Mouse (Mus musculus) heart, postnatal 14 days (tissue): Measurements from ENCODE around the gene Kcnq1. TPM values are rescaled to one million over a fixed set of nuclear protein-coding genes. Genes with fewer than 3 reads are reported as not detected.

Experiments used
- DNase-seq, 2 experiments: peaks; one replicate each; pipeline ENCODE4 v3.0.0; 2021 to 2022
- intact Hi-C: fragments of 180-260 bp; cut with DNase I; formaldehyde crosslinking; loops from one replicate; pipeline ENCODE4 v1.15.1; 2025
- total RNA-seq, 2 experiments: library from RNA; stranded (reverse); gene quantifications; 2 replicates each; pipeline ENCODE4 v1.2.3; 2021

Kcnq1 gene
- total RNA-seq, 2 experiments from 2014 or later, result 32.1 to 32.5 TPM

DNA sequence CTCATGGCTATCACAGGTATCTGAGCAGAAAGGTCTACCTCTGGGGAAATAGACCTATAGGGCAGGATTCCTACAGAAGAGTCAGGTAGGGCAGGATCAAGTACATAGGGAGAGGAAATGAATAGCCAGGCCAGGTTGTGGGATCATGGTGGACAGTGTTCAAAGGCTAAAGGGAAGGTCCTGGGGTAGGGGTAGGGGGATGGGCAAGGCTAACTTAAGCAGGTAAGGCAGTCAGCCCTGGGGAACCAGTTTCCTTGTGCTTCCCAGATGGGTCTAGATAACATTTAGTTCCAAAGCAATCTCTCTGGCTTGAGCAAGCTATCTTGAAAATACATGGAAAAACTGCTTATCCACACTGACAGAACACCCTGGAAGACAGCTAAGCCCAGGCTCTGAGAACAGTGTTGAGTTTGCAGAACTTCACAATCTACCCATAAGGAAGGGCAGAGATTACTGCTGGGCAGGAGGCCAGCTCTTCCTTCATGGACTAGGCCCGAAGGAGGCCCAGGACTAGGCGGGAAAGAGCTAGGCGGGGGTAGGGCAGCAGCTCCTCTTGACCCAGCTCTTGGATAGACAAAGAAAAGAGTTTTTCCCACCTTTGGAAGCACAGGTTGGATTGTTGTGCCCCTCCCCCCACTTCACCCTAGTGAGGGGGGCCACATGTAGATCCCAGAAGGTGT lies 235.3 kb downstream of the Kcnq1 start:
- intact Hi-C loops, result loop anchor here (10.0 kb wide), 1 partner anchor 347 kb away; no protein-coding TSS in a partner anchor

DNA sequence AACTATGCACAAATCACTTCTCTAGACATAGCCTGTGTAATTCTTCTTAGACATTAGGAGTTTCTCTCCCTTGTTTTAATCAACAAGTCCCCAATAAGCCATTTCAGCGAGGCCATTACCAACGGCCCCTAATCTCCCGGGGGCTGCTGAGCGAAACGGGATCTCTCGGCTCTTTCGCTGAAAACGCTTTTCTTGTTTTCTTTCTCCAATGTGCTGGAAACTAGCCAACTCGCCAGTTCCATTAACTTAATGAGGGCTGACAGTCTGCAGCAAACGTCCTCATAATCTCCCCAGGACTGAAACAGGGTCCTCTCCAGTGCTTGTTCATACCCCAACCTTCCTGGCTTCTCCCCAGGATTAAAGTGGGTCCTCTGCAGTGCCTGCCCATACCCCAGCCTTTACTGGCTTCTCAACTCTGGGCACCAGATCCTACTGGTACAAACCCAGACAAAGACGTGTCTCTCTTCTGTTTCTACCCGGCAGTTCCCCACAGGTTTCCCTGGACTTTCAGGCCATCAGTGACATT lies 237.7 kb downstream of the Kcnq1 start:
- intact Hi-C loops, result loop anchor here (10.0 kb wide), 1 partner anchor 349 kb away; no protein-coding TSS in a partner anchor
- DNase-seq, result peak in 1 of 2 experiments; percentile 25

More for the DNA sequence above, 235.3 kb downstream of the Kcnq1 start:
- no peak for DNase-seq

DNA sequence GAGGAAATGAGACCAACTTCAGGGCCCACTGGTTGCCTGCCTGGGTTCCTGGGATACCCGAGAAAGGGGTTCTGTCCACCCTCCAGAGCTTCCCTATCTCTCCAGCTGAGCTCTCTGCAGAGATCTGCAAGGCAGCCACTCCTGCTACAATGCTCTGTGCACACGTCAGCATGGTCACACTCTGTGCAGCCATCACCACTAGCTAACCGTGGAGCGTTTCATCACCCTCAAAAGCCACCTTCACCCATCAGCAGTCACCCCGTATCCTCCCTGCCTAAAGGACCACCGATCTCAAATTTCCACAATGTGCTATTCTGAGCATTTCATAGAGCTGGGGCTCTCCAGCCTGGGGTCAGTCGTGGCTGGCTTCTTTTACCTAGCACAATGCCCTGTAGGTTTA lies 243.1 kb downstream of the Kcnq1 start:
- intact Hi-C loops, result loop anchor here (10.0 kb wide), 1 partner anchor 354 kb away; no protein-coding TSS in a partner anchor
- DNase-seq, result no peak

DNA sequence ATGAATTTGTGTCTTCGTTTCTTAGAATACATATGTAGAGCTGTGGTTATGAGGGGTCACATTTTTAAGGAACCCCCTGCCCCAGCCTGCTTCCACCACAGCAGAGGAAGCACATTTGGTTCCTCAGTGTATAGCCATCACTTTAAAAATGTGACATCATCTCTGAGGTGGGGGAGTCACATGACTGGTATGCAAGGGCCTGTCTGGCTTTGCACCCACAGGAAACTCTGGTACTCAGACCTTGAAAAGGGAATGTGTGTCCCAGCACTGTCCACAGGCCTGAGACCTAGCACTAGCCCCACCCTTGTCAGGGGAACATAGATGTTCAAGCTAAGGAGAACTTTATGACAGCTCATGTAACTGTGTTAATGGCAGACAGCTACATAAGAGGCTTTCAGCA lies 243.7 kb downstream of the Kcnq1 start:
- intact Hi-C loops, result loop anchor here (10.0 kb wide), 1 partner anchor 355 kb away; no protein-coding TSS in a partner anchor
- DNase-seq, result no peak

DNA sequence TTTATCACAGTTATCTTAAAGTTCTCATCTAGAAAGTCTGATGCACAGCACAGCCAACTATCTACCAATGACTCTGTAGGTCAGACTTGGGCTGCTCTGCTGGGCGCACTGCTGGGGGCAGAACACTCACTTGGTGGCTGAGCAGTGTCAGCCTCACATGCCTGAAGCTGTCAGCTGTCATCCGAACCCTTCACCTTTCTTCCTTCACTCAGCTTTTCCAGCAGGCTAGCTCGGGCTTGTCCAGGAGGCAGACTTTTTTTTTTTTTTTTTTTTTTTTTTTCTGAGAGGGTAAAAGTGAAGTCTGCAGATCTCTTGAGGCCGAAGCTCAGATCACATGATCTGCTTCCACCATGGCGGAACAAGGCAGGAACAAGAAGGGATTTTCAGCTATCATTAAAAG lies 249.7 kb downstream of the Kcnq1 start:
- intact Hi-C loops, result no loop called here

DNA sequence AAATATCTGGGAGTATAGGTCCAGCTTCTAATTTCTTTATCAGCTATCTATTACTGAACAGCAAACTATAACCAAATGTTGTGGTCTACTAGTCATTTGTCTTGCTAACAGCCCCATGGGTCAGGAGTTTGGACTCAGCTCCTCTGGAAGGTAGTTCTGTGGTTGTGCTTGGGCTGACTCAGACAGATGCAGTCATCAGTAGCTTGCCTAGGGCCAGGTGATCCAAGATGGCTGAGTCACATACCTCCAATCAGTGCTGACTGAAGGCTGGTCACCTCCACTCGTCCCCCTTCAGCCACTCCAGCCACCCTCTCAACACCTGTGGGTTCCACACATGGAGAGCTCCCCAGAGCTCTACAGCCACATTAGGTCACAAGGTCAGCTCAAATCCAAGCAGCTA lies 250.9 kb downstream of the Kcnq1 start:
- intact Hi-C loops, result no loop called here
- no peak for DNase-seq

More for the DNA sequence above, 249.7 kb downstream of the Kcnq1 start:
- no peak for DNase-seq

DNA sequence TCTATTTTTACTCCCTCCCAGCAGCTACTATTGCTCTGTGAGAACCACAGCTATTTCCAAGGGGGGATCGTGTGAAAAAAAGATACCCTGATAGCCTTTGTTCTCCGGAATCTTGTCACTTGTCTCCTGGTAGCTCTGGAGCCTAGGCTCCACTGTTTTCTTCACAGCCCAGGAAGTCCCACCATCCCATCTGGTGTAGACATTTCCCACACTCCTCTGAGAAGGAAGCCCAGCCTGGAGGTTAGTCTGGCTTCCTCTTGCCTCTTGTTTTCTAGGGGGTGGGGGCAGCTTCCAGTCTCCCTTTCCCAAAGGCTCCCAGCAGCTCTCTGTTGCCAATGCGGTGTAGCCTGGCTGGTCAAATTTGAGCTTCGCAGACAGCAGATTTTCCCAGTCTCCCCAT lies 251.7 kb downstream of the Kcnq1 start:
- no peak for DNase-seq
- intact Hi-C loops, result no loop called here

DNA sequence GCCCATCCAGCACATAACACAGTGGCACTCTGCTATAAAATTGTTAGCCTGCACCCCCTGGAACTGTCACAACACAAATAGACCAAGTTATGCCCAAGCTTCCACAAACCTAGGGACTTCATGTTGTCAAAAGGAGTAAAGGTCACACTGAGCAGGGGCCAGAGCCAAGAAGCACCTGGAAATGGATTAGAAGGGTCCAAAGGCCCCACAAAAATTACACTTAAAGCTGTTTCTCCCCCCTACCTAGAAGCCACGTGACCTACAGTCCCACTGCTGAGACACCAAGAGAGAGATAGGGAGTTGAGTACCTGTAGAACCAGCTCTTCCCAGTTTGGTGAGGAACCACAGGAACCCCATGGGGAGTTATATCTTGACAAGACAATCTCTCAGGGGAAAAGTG lies 253.6 kb downstream of the Kcnq1 start:
- no peak for DNase-seq
- intact Hi-C loops, result loop anchor here (5.0 kb wide), 1 partner anchor 202 kb away; no protein-coding TSS in a partner anchor

DNA sequence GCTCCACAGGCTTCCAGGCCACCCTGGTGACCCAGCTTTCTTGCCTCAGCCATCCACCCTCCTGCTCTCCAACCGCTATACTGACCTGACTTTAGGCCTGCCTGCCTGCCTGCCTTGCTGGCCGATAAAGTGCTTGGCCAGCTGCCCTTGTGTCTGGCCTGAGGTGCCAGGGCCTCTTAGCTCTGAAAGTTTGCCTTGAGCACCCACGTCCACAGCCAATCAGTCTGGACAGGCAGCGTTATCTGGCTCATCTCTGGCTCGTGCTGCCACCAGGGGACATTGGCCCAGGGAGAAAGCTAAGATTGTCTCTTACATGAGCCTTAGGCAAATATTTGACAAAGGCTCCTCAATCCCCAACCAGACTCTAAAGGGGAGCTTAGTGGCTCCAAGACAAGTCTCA lies 254.6 kb downstream of the Kcnq1 start:
- intact Hi-C loops, result loop anchor here (5.0 kb wide), 1 partner anchor 203 kb away; no protein-coding TSS in a partner anchor
- DNase-seq, result peak; percentile 40 to 61

DNA sequence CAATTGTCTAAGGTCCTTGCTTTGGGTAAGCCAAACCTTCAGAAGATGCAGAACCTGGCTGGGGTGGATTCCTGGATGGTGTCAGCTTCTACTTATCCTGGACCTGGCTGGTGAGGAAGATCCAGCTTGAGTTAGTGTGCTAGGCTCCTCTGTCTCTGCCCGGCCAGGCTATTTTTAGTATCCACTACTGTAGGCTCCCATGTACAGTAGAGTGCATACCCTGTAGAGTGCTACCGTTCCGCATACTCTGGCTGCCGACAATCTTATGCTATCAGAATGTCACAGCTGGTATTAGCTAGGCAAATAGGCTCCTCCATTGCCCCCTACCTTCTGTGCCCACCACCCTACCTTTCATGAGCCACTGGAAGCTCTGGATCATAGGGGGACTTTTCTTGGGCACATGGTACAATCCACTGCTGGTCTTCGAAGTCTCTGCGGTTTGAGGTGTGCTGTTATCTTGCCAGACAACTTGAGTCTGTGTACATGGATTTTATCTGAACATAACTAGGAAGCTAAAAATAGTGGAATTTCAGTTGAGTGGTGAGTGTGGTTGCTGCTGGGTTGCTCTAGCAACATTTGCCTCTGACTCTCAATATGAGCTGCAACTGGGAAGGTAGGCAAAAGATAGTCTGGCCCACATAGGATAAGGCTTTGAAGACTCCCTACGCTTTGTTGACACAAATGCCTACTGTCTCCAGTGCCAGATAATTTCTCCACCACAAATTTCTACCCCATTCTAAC lies 258.1 kb downstream of the Kcnq1 start:
- intact Hi-C loops, result loop anchor here (5.0 kb wide), 1 partner anchor 207 kb away; no protein-coding TSS in a partner anchor
- DNase-seq, result no peak

DNA sequence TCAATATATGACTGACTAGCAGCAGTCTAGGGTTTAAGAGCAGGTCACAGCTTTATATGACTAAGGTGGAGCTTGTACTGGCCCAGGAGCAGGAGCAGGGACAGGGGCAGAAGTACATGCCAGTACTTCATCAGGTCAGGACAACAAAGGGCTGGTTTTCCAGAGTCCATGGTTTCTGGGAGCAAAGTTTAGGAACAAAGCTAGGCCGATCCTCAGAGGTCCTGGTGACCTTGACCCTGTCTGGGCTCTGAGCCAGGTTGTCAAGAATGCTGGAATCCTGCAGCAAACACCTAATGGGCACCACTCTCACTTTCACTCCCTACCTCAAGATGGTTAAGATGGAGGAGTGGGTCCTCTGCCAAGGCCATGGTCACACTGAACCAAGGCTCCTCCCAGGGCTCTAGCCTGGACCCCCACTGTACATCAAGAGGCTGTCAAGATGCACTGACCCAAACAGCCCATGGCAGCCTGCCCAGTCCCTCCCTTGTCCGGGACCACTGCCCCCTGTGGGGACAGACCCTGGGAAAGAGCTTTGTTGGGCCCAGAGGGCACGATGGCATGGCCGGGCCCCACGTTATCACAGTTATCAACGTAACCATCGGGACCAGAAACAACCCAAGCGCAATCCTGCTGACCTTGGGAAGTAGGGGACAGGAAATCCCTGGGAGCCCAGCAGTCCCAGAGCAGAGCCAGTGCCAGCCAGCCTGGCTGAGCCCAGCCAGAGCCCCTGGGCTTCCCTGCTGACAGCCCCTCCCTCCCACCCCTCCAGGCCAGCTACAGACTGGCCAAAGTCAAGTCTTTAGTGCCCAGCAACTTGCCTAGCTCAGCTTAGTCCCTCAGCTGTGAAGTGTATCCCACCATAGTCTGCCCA lies 259.0 kb downstream of the Kcnq1 start:
- intact Hi-C loops, result loop anchor here (5.0 kb wide), 2 partner anchors 72 to 208 kb away; no protein-coding TSS in a partner anchor
- no peak for DNase-seq

DNA sequence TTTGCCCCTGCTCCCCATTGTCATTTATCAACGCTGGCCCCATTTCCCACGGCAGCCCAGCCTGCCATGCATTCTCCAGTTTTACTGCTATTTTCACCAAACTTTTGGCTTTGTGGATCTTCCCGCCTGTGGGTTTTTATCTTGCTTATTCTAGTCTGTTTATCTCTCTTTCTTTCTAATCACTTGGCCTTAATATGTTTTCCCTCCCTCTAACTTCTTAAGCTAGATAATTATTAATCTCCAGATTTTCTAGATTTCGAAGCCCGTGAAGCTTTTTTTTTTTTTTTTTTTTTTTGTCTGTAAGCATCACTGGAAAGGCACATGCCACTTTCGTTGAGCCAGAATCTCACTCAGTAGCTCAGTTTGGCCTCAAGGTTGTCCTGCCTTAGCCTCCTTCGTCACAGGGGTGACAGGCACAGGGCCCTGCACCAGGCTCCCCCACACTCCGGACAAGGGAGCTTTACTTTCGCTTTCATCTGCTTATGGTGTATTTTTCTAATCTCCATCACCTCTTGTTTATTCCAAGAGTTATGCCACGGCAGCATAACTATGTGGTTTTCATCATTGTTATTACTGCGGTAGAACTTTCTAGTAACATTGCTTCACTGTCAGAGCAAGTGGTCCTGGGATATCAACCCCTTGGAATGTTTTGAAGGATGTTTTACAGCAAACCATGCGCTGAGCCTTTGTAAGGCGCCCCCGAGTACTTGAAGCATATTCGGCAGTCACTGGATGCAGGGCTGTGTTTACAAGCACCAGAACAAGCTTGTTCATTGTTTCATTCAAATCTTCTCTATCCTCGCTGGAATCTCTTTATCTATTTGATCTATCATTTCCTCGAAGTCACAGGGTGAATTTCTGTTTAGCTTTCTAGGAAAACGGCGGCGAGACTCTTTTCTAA lies 261.5 kb downstream of the Kcnq1 start:
- no peak for DNase-seq
- intact Hi-C loops, result loop anchor here (5.0 kb wide), 1 partner anchor 70 kb away; no protein-coding TSS in a partner anchor

DNA sequence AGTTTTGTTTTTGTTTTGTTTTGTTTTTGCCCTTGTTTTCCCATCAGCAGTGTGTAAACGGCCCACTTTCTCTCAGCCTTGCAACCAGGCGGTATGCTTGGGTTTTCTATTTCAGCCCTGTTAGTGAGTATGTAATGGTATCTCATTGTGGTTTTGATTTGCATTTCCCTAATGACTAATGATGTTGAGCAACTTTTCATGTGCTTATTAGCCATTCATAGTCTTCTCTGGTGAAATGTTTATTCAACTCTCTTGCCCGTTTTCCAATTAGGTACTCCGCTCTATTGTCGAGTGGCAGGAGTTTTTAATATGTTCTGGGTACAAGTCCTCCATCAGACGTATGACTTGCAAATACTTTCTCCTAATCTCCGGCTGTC lies 262.1 kb downstream of the Kcnq1 start:
- intact Hi-C loops, result loop anchor here (5.0 kb wide), 1 partner anchor 69 kb away; no protein-coding TSS in a partner anchor
- no peak for DNase-seq

DNA sequence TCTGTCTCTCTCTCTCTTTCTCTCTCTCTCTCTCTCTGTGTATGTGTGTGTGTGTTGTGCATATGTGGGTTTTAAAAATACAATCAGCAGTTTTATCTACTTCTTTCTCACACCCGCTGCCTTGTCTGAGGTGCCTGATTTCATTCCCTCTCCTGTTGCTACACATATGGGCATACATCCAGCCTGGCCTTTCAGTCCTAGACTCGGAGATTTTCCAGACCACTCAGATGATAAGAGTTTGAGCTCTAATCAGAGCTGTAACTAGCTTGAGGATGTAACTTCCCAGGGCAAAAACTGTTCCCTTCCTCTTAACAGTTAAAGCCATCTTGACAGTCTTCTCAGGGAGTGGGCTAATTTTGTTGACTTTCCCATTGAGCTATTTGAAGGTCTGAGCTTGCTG lies 265.2 kb downstream of the Kcnq1 start:
- intact Hi-C loops, result no loop called here
- no peak for DNase-seq

DNA sequence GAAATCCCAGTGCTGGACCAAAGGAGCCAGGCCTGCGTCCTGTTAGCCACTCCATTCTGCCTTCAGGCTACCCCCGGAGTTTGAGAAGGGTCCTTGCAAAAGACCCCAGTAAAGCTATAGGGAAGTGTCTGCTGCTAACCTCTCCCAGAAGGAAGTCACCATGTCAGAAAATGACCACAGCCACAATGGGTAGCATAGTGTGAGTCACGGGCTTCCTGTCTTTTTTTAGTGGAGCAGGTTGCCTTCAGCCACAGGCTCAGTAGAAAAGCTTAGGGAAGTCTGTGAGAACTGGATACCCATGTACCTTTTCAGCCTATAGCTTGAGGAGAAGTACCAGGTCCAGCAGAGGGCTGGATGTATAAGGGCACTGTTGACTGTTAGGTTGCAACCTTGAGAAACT lies 267.1 kb downstream of the Kcnq1 start:
- intact Hi-C loops, result no loop called here
- no peak for DNase-seq

DNA sequence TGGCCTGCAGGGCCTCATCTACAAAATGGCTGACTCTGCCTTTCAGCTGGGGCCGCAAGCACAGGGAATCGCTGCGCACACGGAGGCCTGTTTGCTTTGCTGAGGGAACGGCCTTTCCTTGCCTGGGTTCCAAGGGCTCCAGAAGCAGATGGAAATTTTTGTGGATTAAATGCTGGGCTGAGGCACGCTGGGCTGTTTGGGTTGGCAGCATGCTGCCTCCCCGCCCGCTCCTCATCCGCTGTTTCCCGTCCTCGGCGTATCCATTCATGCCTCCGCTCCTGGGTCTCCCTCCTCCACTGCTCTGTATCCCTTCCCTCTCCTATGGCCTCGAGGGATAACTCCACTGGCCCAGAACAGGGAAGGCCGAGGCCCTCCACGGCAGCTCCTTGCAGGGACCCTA lies 269.8 kb downstream of the Kcnq1 start:
- no peak for DNase-seq
- intact Hi-C loops, result no loop called here

DNA sequence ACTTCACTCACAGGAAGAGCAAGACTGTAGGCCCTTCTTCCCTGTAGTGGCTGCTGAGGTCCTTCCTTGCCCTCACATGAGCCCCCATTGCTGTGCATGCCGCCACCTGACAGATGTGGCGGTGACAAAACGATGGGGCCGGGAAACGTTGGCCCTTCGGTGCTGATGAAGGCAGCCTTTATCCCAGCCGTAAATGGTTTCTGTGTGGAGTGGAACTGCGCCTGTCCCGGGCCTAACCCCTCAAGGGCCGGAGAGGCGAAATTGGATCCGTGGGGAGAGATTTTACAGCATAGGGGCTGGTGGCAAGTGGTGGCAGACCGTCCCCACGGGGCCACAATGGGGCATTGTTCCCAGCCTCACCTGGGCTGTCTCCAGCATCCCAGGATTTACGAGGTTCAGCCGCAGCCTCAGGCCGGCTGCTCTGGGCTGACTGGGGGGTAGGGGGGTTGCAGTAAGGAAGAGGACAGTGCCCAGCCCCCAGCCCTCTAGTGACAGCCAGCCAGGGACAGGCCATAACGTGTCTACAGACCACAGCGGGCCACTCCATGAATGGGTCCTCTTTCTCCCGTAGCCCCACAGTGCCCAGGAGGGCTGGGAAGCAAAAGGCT lies 274.4 kb downstream of the Kcnq1 start:
- intact Hi-C loops, result no loop called here
- no peak for DNase-seq

DNA sequence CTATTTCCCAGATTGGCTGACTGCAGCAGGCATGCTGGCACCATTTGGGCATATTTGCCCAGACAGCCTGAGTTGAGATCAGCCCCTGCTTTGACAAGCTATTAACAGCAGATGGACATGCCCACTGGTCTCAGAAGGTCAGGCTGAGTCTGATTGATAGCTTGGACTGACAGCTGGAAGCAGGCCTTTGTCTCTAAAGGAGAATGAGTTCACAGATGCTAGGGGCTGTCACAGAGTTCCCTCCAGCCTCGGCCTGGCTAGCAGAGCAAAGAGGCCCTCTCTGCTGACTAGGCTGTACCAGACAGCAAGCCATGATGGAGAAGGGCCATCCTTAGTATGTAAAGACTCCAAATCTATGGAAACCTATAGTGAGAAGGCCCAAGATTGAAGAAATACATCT lies 280.5 kb downstream of the Kcnq1 start:
- DNase-seq, result no peak
- intact Hi-C loops, result no loop called here
